Mouse (Mus musculus) midbrain, embryonic 15.5 days (tissue): ENCODE results near the gene Gpr182. TPM values are rescaled to one million over a fixed set of nuclear protein-coding genes. Genes with fewer than 3 reads are reported as not detected.

Experiments
- ATAC-seq: fragments of 200-750 bp; cut with Nextera tagmentation; replicated peaks from 2 replicates; pipeline ENCODE4 v1.8.0; 2017; ENCODE audit warnings: moderate TSS enrichment
- H3K27ac ChIP-seq: fragments of 300-500 bp; sonication (generic); 2 replicates; pipeline ENCODE4 v1.5.1; 2015; ENCODE audit warnings: mild to moderate bottlenecking, inconsistent platforms
- H3K27me3 ChIP-seq: fragments of 300-500 bp; sonication (generic); replicated peaks from 2 replicates; pipeline ENCODE4 v1.6.1; 2015; ENCODE audit warnings: inconsistent platforms
- H3K36me3 ChIP-seq: fragments of 300-500 bp; sonication (generic); replicated peaks from 2 replicates; pipeline ENCODE4 v1.6.1; 2015; ENCODE audit warnings: inconsistent platforms
- H3K4me1 ChIP-seq: fragments of 300-500 bp; sonication (generic); 2 replicates; pipeline ENCODE4 v1.6.1; 2015; ENCODE audit warnings: inconsistent platforms
- H3K4me2 ChIP-seq: fragments of 300-500 bp; sonication (generic); 2 replicates; pipeline ENCODE4 v1.6.1; 2015; ENCODE audit warnings: inconsistent platforms, mild to moderate bottlenecking, moderate library complexity
- H3K4me3 ChIP-seq: fragments of 300-500 bp; sonication (generic); 2 replicates; pipeline ENCODE4 v1.5.1; 2015; ENCODE audit warnings: mild to moderate bottlenecking, inconsistent platforms
- H3K9ac ChIP-seq: fragments of 300-500 bp; sonication (generic); 2 replicates; pipeline ENCODE4 v1.6.1; 2015; ENCODE audit warnings: mild to moderate bottlenecking, inconsistent platforms
- H3K9me3 ChIP-seq: fragments of 300-500 bp; sonication (generic); 2 replicates; pipeline ENCODE4 v1.6.1; 2016; ENCODE audit warnings: inconsistent platforms
- WGBS: fragments of 180-500 bp; shearing (Covaris S2); methylation state at CpG from one replicate; pipeline ENCODE4 v1.1.7; 2015; ENCODE audit warnings: mixed read lengths; 5-methylcytosine and 5-hydroxymethylcytosine counted together
- polyA plus RNA-seq: library from polyadenylated mRNA; unstranded; fragments of >200 nt; fragmentation: Nextera tagmentation; extraction: Ambion mirVana; gene quantifications from 2 replicates; pipeline ENCODE4 v1.2.1, GENCODE M21; 2015

Gpr182 gene
- polyA plus RNA-seq, 1 experiment from 2014 or later: 1.2 TPM

- Histone ChIP-seq H3K36me3 (no peaks in the 10 kb centered on the region), H3K4me3 (no peak overlapping the region), H3K27me3 (no peaks in the 10 kb centered on the region), H3K4me1 (no peaks in the 10 kb centered on the region), H3K4me2 (no peak overlapping the region), H3K9ac (no peak overlapping the region), H3K27ac (no peak overlapping the region), H3K9me3 (no peaks in the 10 kb centered on the region)
- WGBS: 83% methylated on average over 6 of the region's 6 CpGs
- ATAC-seq: no peak
These were observed 3.1 kb upstream of the Gpr182 start for GRCm38 (mm10) chr10:127754566-127755166.

- Histone ChIP-seq H3K9ac (no peak overlapping the region), H3K27ac (no peak overlapping the region)
These were observed 1.3 kb downstream of the Gpr182 start for GRCm38 (mm10) chr10:127750136-127750777.

GRCm38 (mm10) chr10:127748847-127749612 lies 2.5 kb downstream of the Gpr182 start:
- Histone ChIP-seq H3K27ac (no peak overlapping the region), H3K4me3 (no peak overlapping the region), H3K27me3 (no peaks in the 10 kb centered on the region), H3K9ac (no peak overlapping the region), H3K9me3 (no peaks in the 10 kb centered on the region), H3K4me1 (0 out of 2 replicates have a peak, but pooled peaks cover 5% of the 10 kb centered on the region), H3K4me2 (peak overlapping the region; percentile 43; the same call in 1 of the 2 replicates), H3K36me3 (peaks cover 18% of the 10 kb centered on the region)
- WGBS: 15% methylated on average over 8 of the region's 8 CpGs
- ATAC-seq: no peak

More at GRCm38 (mm10) chr10:127750136-127750777, 1.3 kb downstream of the Gpr182 start:
- peak; percentile 62; the same call in 1 of the 2 replicates for ATAC-seq
- 54% methylated on average over 24 of the region's 24 CpGs for WGBS
- Histone ChIP-seq H3K4me3 (peak overlapping the region; percentile 22), H3K36me3 (peaks cover 7% of the 10 kb centered on the region), H3K4me2 (peak overlapping the region; percentile 43), H3K9me3 (no peaks in the 10 kb centered on the region), H3K27me3 (no peaks in the 10 kb centered on the region), H3K4me1 (0 out of 2 replicates have a peak, but pooled peaks cover 5% of the 10 kb centered on the region)

- H3K4me3 ChIP-seq: no peak overlapping the region
- H3K4me1 ChIP-seq: 0 out of 2 replicates have a peak, but pooled peaks cover 5% of the 10 kb centered on the region
- WGBS: 93% methylated on average over 8 of the region's 8 CpGs
- H3K36me3 ChIP-seq: peaks cover 35% of the 10 kb centered on the region
- H3K9ac ChIP-seq: no peak overlapping the region
- no peaks in the 10 kb centered on the region for H3K9me3 ChIP-seq
- no peak overlapping the region for H3K4me2 ChIP-seq
- H3K27ac ChIP-seq: no peak overlapping the region
- no peak for ATAC-seq
- no peaks in the 10 kb centered on the region for H3K27me3 ChIP-seq
These were observed 4.3 kb downstream of the Gpr182 start for GRCm38 (mm10) chr10:127747254-127747653.

- Histone ChIP-seq H3K4me3 (no peak overlapping the region), H3K27me3 (no peaks in the 10 kb centered on the region), H3K9ac (no peak overlapping the region), H3K9me3 (no peaks in the 10 kb centered on the region), H3K4me2 (no peak overlapping the region), H3K36me3 (peaks cover 41% of the 10 kb centered on the region), H3K27ac (no peak overlapping the region), H3K4me1 (0 out of 2 replicates have a peak, but pooled peaks cover 5% of the 10 kb centered on the region)
- 74% methylated on average over 5 of the region's 5 CpGs for WGBS
- no peak for ATAC-seq
These were observed 5.6 kb downstream of the Gpr182 start for GRCm38 (mm10) chr10:127745886-127746285.

- Histone ChIP-seq H3K27me3 (no peaks in the 10 kb centered on the region), H3K27ac (no peak overlapping the region), H3K4me3 (no peak overlapping the region), H3K9me3 (no peaks in the 10 kb centered on the region), H3K9ac (no peak overlapping the region), H3K4me1 (peaks cover 14% of the 10 kb centered on the region), H3K36me3 (peaks cover 41% of the 10 kb centered on the region), H3K4me2 (no peak overlapping the region)
- WGBS: 61% methylated on average over 5 of the region's 5 CpGs
- ATAC-seq: no peak
These were observed 6.9 kb downstream of the Gpr182 start for GRCm38 (mm10) chr10:127744661-127745060.

GRCm38 (mm10) chr10:127739661-127740161 lies 11.8 kb downstream of the Gpr182 start:
- no peaks in the 10 kb centered on the region for H3K27me3 ChIP-seq
- peaks cover 15% of the 10 kb centered on the region for H3K4me1 ChIP-seq
- H3K36me3 ChIP-seq: peaks cover 30% of the 10 kb centered on the region
- peak overlapping the region; percentile 52 for H3K4me2 ChIP-seq
- peak overlapping the region; percentile 86 for H3K4me3 ChIP-seq
- no peaks in the 10 kb centered on the region for H3K9me3 ChIP-seq
- ATAC-seq: peak; percentile 74
- peak overlapping the region; percentile 80 for H3K27ac ChIP-seq
- WGBS: under 1% methylated on average over 48 of the region's 55 CpGs
- peak overlapping the region; percentile 92 for H3K9ac ChIP-seq

GRCm38 (mm10) chr10:127739083-127739660 lies 12.4 kb downstream of the Gpr182 start, which contains the start of gene Zbtb39:
TSS of gene Zbtb39 (plus strand) at chr10:127739538.
- peak within 1 kb of the TSS; percentile 52 for H3K4me2 ChIP-seq
- peak within 1 kb of the TSS; percentile 80 for H3K27ac ChIP-seq
- H3K9me3 ChIP-seq: no peaks in the 10 kb centered on the region
- H3K36me3 ChIP-seq: peaks cover 25% of the 10 kb centered on the region
- peak within 1 kb of the TSS; percentile 92 for H3K9ac ChIP-seq
- peaks cover 15% of the 10 kb centered on the region for H3K4me1 ChIP-seq
- peak; percentile 87 for ATAC-seq
- peak within 1 kb of the TSS; percentile 86 for H3K4me3 ChIP-seq
- no peaks in the 10 kb centered on the region for H3K27me3 ChIP-seq
- WGBS: 2% methylated on average over 47 of the region's 61 CpGs

GRCm38 (mm10) chr10:127738151-127738882 lies 13.2 kb downstream of the Gpr182 start:
- Histone ChIP-seq H3K4me3 (peak overlapping the region; percentile 86; the same call in 1 of the 2 replicates), H3K9ac (no peak overlapping the region), H3K9me3 (no peaks in the 10 kb centered on the region), H3K36me3 (peaks cover 16% of the 10 kb centered on the region), H3K4me2 (no peak overlapping the region), H3K4me1 (peaks cover 15% of the 10 kb centered on the region), H3K27me3 (no peaks in the 10 kb centered on the region), H3K27ac (no peak overlapping the region)
- 56% methylated on average over 13 of the region's 13 CpGs for WGBS
- ATAC-seq: no peak

- ATAC-seq: no peak
- H3K27me3 ChIP-seq: peaks cover under 1% of the 10 kb centered on the region; the same call in 1 of the 2 replicates
- no peak overlapping the region for H3K27ac ChIP-seq
- H3K9me3 ChIP-seq: no peaks in the 10 kb centered on the region
- no peak overlapping the region for H3K4me3 ChIP-seq
- H3K4me2 ChIP-seq: no peak overlapping the region
- H3K9ac ChIP-seq: no peak overlapping the region
- H3K36me3 ChIP-seq: peaks cover 9% of the 10 kb centered on the region; the same call in 1 of the 2 replicates
- WGBS: 18% methylated on average over 2 of the region's 2 CpGs
- peaks cover 15% of the 10 kb centered on the region for H3K4me1 ChIP-seq
These were observed 14.0 kb downstream of the Gpr182 start for GRCm38 (mm10) chr10:127737552-127737951.

- Histone ChIP-seq H3K36me3 (peaks cover 2% of the 10 kb centered on the region; the same call in 1 of the 2 replicates), H3K9me3 (no peaks in the 10 kb centered on the region), H3K4me2 (no peak overlapping the region), H3K4me1 (peaks cover 15% of the 10 kb centered on the region), H3K9ac (no peak overlapping the region), H3K4me3 (no peak overlapping the region), H3K27me3 (peaks cover 4% of the 10 kb centered on the region; the same call in 1 of the 2 replicates), H3K27ac (no peak overlapping the region)
- 78% methylated on average over 4 of the region's 4 CpGs for WGBS
- no peak for ATAC-seq
These were observed 14.6 kb downstream of the Gpr182 start for GRCm38 (mm10) chr10:127736916-127737315.
